Mouse (Mus musculus): ENCODE results near the gene Fam229a. TPM values are rescaled to one million over a fixed set of nuclear protein-coding genes. Genes with fewer than 3 reads are reported as not detected.
"Not testable (repeated sequence)": the region's sequence is repeated elsewhere in the genome, so short reads cannot be mapped to it uniquely, and the experiment has no call there.

The Fam229a gene
- total RNA-seq, 4 experiments from 2014 or later: not detected

- DNase-seq (ENCODE audit: low spot score): no peak
Observed at GRCm38 (mm10) chr4:129518519-129518918, 27.5 kb downstream of the Fam229a start.

- DNase-seq (ENCODE audit: low spot score): no peak
Observed at GRCm38 (mm10) chr4:129525338-129525737, 34.3 kb downstream of the Fam229a start.

- no peak for DNase-seq (ENCODE audit: low spot score)
Observed at GRCm38 (mm10) chr4:129525889-129526288, 34.9 kb downstream of the Fam229a start.

- not testable (repeated sequence) for DNase-seq (ENCODE audit: low spot score)
Observed at GRCm38 (mm10) chr4:129528901-129529300, 37.9 kb downstream of the Fam229a start.

- no peak for DNase-seq (ENCODE audit: low spot score)
Observed at GRCm38 (mm10) chr4:129540012-129540411, 49.0 kb downstream of the Fam229a start.

Other genes starting within 250 kb of the Fam229a start
- gene C77080, start 229.8 kb upstream of the Fam229a start, total RNA-seq (2022): 1 to 10 TPM; 2.8 to 4.0 (median 3.2) TPM
- 10 to 100 TPM; 19.5 to 31.7 (median 25.4) TPM for gene Sync, start 203.6 kb upstream of the Fam229a start, total RNA-seq (2022)
- 10 to 100 TPM; 57.2 to 73.7 (median 65.6) TPM for gene Rbbp4, start 155.8 kb upstream of the Fam229a start, total RNA-seq (2022)
- 10 to 100 TPM; 20.6 to 30.7 (median 27.4) TPM for gene Zbtb8os, start 155.5 kb upstream of the Fam229a start, total RNA-seq (2022)
- 1 to 10 TPM; 2.1 to 3.7 (median 3.1) TPM for gene Zbtb8a, start 113.1 kb upstream of the Fam229a start, total RNA-seq (2022)
- under 1 TPM; 0.09 to 0.14 (median 0.09) TPM for gene Zbtb8b, start 50.3 kb upstream of the Fam229a start, total RNA-seq (2022)
- gene Bsdc1, start 29.6 kb upstream of the Fam229a start, total RNA-seq (2022): 10 to 100 TPM; 50.3 to 54.6 (median 53.3) TPM
- not detected for gene Tssk3, start 168 bp upstream of the Fam229a start, total RNA-seq (2022)
- gene Marcksl1, start 22.4 kb downstream of the Fam229a start, total RNA-seq (2022): 1 to 10 TPM; 2.3 to 3.3 (median 3.2) TPM
- gene Hdac1, start 51.5 kb downstream of the Fam229a start, total RNA-seq (2022): 10 to 100 TPM; 11.4 to 15.0 (median 12.8) TPM
- 1 to 10 TPM in 1 of 4 experiments, under 1 TPM in 2, not detected in 1; 0.14 to 1.3 (median 0.53) TPM for gene Lck, start 82.5 kb downstream of the Fam229a start, total RNA-seq (2022)
- gene Fam167b, start 87.4 kb downstream of the Fam229a start, total RNA-seq (2022): under 1 TPM in 2 of 4 experiments, not detected in 2; 0.35 to 0.55 TPM
- 100 to 1,000 TPM; 118 to 136 (median 130) TPM for gene Eif3i, start 109.5 kb downstream of the Fam229a start, total RNA-seq (2022)
- gene Tmem234, start 109.5 kb downstream of the Fam229a start, total RNA-seq (2022): 10 to 100 TPM; 40.4 to 44.9 (median 42.0) TPM
- 1 to 10 TPM in 2 of 4 experiments, under 1 TPM in 2; 0.32 to 1.2 (median 0.82) TPM for gene Dcdc2b, start 123.1 kb downstream of the Fam229a start, total RNA-seq (2022)
- 10 to 100 TPM; 14.6 to 22.9 (median 19.0) TPM for gene Iqcc, start 127.9 kb downstream of the Fam229a start, total RNA-seq (2022)
- gene Ccdc28b, start 132.8 kb downstream of the Fam229a start, total RNA-seq (2022): 10 to 100 TPM; 11.9 to 20.3 (median 14.6) TPM
- 10 to 100 TPM; 23.2 to 30.1 (median 25.8) TPM for gene Txlna, start 149.9 kb downstream of the Fam229a start, total RNA-seq (2022)
- 10 to 100 TPM; 59.7 to 77.9 (median 72.2) TPM for gene Kpna6, start 181.6 kb downstream of the Fam229a start, total RNA-seq (2022)
- 1 to 10 TPM; 3.8 to 5.7 (median 5.3) TPM for gene Tmem39b, start 205.6 kb downstream of the Fam229a start, total RNA-seq (2022)

Measured in heart, adult 8-10 months (tissue).